Comparison of ENCODE assay signal across 15 mouse cellular contexts in genomic region chr6:66382347-66383010, GRCm38 (mm10).
"Had no signal": no experiment of that assay in that cellular context is flagged by ENCODE, and none has a peak within 500 bp of the region (broad histone marks: within the 10 kb centered on the region; RNA-seq: fewer than 3 reads in every experiment).

No protein-coding gene starts in this region.

- H3K4me3 ChIP-seq: layer of hippocampus, adult 2 months; liver, embryonic 13.5 days; lung, embryonic 15.5 days; megakaryocyte, embryonic 14.5 days; midbrain, embryonic 12.5 days; neural tube, embryonic 13.5 days had no signal

- H3K9me3 ChIP-seq: liver, embryonic 13.5 days; lung, embryonic 15.5 days; megakaryocyte, embryonic 14.5 days; midbrain, embryonic 12.5 days; neural tube, embryonic 13.5 days had no signal

- ATAC-seq: hindbrain, postnatal 0 days; liver, postnatal 0 days; midbrain, embryonic 16.5 days had no signal

- DNase-seq: kidney, adult 18-20 months; kidney, postnatal 36 days; liver; liver, embryonic 13.5 days; liver, postnatal 0 days; lung, postnatal 14 days; retina, postnatal 1 day had no signal

- H3K4me2 ChIP-seq: liver, embryonic 13.5 days; lung, embryonic 15.5 days; midbrain, embryonic 12.5 days; neural tube, embryonic 13.5 days had no signal

- H3K36me3 ChIP-seq: liver, embryonic 13.5 days; lung, embryonic 15.5 days; midbrain, embryonic 12.5 days; neural tube, embryonic 13.5 days had no signal

- H3K27ac ChIP-seq: hindbrain, postnatal 0 days; layer of hippocampus, adult 2 months; liver, embryonic 13.5 days; lung, embryonic 15.5 days; macrophage; midbrain, embryonic 12.5 days; neural tube, embryonic 13.5 days had no signal

- H3K27me3 ChIP-seq: liver, embryonic 13.5 days; lung, embryonic 15.5 days; megakaryocyte, embryonic 14.5 days; midbrain, embryonic 12.5 days; neural tube, embryonic 13.5 days had no signal

- H3K9ac ChIP-seq: liver, embryonic 13.5 days; liver, postnatal 0 days; lung, embryonic 15.5 days; midbrain, embryonic 12.5 days; neural tube, embryonic 13.5 days had no signal

- H3K4me1 ChIP-seq: liver, embryonic 13.5 days; lung, embryonic 15.5 days; midbrain, embryonic 12.5 days had no signal
